Mouse (Mus musculus) spleen, embryonic (tissue): Measurements from ENCODE around the gene Slc35e4.
"Not testable (repeated sequence)": the region's sequence is repeated elsewhere in the genome, so short reads cannot be mapped to it uniquely, and the experiment has no call there.

Experiments used
- CTCF ChIA-PET: fragments of 350-600 bp; sonication (Branson Sonifier 250); formaldehyde crosslinking; loops from one replicate; lab custom pipeline; 2022; lab: Charles Lee

Slc35e4 gene

DNA sequence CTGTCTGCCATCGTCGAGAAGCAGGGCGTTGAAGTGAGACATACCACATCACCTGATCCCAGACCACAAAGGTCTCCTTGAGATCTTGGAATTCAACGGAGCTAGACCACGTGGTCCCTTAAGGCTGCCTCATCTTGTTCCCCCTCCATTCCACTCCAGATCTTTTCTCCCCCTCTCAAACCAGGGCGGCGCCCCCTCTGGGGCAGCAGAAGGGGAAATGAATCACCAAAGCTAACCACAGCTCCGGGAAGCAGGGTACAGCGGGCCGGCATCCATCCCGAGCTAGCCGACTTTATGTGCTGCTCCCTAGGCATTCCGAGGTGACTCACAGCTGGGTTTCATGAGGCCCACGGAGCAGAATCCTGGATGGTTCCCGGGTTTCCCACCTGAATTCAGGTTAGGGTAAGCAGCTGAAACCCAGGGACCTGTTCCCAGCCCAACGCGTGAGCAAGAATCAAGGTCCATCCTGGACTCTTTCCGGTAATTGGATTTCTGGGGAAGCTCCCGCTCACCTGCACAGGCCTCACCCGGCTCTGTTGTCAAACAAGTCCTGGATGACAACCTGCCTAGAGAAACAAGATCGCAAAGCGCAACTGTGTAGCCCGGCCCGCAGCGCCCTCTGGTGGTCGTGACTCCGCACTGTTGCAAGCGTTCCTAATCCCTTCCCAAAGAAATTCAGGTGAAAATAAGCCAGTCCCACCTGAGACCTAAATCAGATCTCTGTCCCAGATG lies at the start of gene Slc35e4:
Slc35e4 (minus strand) TSS at position 556 of the 732 bp plus-strand sequence.
- CTCF ChIA-PET: no interaction called here

DNA sequence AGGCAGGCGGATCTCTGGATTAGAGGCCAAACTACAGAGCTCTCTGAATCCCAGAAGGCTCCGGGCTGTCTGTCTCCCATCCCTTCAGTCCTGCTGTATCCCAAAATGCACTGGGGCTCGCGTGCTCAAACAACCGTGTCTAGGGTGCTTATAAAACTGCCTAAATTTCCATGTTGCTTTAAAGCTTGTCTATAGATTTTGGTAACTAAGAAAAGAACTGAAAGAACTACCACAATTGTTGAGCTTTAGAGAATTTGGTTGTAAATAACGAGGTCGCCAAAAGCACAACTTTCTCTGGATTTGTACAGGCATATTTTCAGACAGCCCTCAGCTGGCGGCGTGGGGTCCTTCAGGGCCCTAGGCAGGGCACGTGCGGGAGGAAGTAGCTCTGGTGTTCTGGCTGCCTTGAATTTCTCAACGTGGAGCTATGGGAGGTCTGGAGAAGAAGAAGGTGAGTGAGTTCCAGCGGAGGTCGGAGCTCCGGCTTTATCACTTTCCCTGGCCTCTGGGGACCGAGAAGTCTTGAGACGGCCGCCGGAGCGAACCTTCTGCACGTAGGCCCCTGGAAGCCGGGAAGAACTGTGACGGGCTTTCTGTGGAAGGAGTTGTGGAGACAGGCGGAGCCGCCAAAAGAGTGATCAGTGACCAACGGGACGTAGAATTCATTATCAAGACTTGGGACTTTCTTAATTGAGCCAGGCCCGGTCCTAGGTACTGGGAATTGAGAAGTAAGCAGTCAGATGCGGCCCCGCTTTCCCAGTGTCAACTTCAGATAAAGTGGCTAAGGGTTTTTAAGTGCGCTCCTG lies 49.3 kb upstream of the Slc35e4 start, which contains the start of gene Pes1:
Pes1 (plus strand) TSS at position 366 of the 806 bp plus-strand sequence.
- CTCF ChIA-PET: no interaction called here

DNA sequence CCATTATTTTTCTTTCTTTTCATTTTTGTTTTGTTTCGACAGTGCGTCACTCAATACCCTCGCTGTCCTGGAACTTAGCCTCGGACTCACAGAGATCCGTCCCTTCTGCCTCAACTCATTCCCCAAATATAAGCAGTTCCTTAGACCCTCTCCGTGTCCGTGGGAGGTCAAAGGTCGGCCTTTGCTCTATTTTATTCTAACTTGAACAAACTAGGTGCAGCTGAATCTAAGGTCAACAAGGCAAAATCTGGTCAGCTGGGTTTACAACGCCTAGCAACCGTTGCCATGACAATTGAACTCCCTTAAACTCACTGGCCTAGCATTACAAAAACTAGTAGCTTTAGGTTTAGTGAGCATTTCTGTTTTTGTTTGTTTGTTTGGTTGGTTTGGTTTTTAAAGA lies 48.7 kb upstream of the Slc35e4 start:
- CTCF ChIA-PET: no interaction called here

DNA sequence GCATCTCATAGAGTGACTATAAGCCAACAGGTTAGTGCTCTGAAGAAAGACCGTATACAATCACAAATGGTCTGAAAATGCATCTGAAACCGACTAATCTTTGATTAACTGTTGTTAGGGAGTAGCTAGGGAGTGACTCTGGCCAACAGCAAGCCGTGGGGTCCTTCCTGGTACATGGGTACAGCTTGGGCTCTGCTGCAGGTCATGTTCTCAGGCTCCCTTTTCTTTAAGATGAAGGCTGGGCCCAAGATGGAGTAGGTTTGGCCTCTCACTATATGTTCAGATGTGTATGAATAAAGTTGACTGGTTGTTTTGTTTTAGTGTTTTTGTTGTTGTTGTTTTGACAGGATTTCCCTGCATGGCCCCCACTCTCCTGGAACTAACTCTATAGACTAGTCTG lies 47.3 kb upstream of the Slc35e4 start:
- CTCF ChIA-PET: no interaction called here

DNA sequence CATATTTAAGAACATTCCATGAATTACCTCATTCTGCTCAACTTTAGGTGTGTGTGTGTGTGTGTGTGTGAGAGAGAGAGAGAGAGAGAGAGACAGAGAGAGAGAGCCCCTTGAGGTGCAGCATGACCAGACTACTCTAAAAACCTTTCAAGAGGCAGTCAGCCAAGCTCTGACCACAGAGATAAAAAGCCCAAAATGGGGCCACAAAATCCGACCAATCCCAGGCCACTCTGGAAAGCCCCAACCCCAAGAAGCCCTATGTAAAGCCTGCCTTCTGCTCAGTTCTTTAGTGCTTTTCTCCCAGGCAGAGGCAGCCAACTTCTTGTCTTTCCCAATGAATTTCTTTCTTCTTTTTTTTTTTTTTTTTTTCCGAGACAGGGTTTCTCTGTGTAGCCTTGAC lies 46.4 kb upstream of the Slc35e4 start:
- CTCF ChIA-PET: no interaction called here

DNA sequence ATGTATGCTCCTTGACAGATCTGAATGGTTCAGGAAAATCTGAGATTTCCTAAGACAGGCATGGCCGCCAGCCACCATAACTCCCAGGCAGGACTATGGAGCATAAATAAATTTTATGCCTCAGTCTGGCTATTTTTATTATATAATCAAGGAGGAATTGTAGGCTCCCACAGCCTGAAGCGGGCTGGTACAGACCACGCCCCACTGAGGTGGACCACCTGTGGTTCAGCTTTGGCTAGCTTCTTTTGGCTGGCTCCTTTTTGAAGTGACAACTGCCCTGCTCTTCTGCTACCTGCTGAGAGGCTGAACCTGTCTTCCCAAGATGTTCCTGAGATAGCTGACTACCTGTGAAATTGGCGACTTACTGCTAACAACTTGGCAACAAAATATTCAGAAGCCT lies 40.9 kb upstream of the Slc35e4 start:
- CTCF ChIA-PET: not testable (repeated sequence)

DNA sequence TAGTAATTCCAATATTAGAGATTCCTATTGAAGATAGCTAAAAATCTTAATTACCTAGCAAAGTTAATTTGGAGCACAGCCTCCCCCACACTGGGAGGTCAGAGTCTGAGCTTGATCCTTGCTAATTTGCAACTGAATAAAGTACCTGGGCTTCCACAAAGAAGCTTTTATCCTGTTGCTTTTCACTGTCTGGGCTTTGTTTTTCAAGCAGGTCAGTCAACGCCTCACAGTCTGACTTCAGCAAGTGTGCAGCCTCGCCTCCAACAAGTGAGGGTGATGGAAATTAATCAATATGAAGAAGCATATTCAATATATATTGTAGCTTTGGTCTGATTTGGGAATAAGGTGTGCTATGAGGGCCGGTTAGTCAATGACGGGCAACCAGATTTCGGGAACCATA lies 40.4 kb upstream of the Slc35e4 start:
- CTCF ChIA-PET: not testable (repeated sequence)

DNA sequence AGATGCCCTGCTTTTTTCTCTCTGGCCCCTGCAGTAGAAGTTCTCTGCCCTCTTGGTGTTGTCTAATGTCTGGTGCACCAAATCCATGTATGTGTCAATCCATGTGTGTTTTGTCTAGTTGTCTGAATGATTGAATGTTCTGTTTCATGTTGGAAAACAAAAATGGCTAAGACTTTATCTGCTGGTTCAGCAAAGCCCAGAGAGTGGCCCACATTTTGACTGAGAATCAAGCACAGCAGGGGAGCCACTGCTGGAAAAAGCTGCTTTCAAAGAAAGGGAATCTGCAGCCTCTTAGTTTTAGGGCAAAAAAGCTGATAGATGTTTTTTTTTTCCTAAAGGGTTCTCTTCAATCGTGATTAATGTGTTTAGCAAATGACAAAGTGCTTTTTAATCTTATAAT lies 31.9 kb upstream of the Slc35e4 start:
- CTCF ChIA-PET: no interaction called here

DNA sequence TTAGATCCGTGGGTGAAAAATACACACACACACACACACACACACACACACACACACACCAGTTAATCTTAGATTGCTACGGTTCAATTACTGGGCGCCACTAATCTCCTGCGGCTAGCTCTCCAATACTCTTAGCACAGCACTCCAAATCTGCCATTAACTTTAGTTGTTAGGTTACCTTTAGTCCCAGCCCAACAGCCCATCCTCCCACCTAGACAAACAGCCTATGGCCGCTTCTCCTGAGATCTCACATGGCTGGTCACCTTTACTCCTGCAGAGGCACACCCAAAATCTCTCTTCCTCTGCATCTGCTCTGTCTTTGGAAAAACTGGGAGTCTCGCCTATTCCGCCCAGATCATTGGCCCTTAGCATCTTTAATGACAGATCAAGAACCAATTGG lies 26.9 kb upstream of the Slc35e4 start:
- CTCF ChIA-PET: no interaction called here

DNA sequence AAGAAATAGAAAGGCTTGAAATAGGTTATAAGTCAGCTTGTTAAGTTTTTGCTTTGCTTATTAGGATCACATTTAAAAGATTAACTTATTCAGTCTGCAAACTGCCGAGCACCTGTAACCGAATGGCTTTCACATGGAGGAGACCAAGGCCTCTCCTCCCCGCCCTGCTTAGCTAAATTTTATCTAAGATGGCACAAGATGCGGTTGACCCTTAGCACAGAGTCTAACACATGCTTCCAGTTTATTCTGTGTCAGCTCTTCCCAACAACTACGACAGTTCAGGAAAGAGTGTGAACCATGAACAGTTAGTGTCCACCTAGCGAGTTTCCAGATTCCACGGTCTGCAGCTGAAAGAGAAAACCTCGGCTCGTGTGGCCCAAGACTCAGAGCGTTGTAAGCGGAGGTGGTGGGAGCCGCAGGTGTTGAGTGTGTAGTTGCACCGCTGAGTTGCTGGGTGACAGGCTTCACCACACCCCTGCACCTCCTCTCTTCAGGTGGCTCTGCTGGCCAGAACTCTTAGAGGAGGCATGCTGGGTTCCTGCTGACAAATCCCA lies 22.9 kb upstream of the Slc35e4 start:
- CTCF ChIA-PET: no interaction called here

DNA sequence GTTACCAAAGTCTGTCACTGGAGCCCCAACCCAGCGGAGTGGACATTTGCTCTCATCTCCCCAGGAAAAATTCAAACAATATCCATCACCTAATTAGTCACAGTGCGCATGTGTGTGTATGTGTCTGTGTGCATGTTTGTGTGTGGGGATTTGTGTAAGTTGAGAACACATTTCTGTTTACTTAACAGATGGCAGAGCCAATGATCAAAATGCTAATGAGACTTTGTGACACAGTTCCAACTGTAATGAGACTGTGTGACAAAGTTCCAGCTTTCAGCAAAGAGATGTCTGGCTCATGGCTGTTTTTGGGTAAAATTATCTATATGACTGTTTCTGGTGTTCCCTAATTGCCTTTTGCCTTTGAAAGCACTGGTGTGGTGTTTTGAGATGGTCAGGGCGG lies 21.9 kb upstream of the Slc35e4 start:
- CTCF ChIA-PET: no interaction called here

DNA sequence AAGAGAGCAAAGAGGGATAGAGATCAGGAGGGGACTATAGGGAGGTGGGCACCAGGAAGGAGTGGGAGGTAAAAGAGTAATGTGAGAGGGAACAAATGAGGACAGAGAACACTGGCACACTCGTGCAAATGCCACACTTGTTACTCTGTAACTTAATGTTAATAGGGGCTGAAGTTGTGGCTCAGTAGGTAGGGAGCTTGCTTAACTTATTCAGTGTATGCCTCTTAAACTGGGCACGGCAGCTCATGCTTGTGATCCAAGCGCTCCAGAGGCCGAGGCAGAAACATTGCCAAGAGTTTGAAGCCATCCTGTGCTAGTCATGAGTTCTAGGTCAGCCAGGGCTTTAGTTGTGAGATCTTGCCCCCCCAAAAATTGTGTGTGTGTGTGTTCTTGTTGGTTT lies 20.7 kb upstream of the Slc35e4 start:
- CTCF ChIA-PET: no interaction called here

DNA sequence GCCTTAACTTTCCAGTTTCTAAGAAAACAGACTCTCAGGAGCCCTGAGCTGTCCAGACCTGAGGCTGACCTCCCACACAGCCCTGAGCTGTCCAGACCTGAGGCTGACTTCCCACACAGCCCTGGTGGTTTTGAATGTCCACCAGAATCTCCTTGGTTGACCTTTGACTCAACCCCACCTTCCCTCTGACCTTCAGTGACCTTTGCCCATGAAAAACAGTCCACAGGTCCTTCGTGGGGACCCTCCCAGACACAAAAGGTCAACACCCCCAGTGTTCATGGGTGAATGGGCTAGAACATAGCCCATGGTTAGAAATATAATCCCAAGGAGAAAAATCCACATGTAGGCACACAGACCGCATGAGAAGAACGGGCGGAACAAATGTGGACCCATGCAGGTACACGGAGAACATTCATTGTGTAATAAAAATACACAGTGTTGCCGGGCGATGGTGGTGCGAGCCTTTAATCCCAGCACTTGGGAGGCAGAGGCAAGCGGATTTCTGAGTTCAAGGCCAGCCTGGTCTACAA lies 19.4 kb upstream of the Slc35e4 start:
- CTCF ChIA-PET: no interaction called here

DNA sequence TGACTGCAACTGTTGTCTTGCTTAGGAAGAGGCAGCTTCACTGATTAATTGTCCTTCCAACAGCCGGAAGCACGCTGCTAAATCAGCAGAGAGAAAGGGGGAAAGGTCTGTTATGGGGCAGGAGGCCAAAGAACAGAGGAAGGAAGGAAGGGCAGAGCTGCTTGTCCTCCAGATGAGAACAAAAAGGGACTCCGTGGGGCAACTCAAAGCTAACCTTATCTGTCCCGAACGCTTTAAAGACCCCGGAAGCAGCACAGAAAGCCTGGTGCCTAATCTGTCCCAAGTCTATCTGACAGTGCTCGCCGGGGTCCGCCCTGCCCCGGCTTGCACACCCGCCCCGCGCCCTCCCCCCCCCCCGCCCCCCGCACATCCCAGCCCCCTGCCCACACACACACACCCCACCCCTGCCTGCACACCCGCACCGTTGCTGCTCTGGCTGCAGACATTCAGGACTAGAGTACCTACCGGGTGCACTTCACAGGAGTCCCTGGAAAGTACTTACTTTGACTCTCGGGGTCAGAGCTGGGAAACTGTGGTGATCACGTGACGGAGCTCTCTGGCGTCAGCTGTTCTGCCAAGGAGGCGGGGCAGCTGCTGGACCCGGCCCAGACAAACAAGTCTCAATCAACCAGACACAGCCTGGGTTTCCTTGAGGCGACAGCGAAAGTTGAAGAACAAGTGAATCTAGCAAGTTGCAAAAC lies 17.2 kb upstream of the Slc35e4 start, which contains the start of gene Tcn2:
Tcn2 (minus strand) TSS at position 649 of the 701 bp plus-strand sequence.
- CTCF ChIA-PET: interaction anchor here (1.7 kb wide), 1 partner anchor 10 kb away, joined by 4 read pairs; no protein-coding TSS in a partner anchor

DNA sequence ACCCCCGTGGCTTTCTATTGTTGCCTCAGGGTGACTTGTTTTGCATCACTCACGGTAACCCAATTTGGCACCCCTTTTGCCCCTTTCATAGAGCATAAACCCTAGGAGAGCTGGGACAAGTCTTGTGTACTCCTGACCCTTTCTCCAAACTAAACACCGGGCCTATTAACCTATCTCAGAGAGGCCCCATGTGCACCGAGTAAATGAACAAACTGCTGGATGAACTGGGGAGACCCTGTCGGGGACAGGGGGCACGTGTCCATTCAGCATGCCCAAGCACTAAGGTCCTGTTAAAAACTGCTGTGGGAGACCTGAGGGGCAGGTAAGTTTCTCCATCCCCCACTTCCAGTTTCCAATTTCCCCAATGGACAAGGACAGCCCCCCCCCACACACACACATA lies 16.5 kb upstream of the Slc35e4 start:
- CTCF ChIA-PET: interaction anchor here (1.7 kb wide), 1 partner anchor 10 kb away, joined by 4 read pairs; no protein-coding TSS in a partner anchor

DNA sequence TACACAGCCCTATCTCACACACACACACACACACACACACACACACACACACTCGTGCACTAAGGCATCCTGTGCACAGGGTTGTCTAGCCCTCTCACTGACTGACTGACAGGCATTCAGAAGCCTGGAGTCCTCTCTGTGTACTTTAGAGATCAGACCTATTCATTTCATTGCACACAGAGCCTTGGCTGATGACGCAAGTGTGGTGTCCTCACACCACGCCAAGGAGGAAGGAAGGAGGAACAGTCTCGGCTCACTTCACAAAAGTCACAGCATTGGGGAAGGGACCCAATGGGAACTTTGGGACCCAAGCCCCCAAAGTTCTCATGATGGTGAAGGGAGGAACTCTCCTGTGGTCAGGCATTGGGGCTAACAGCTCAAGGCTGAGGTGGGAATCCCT lies 15.6 kb upstream of the Slc35e4 start:
- CTCF ChIA-PET: no interaction called here

DNA sequence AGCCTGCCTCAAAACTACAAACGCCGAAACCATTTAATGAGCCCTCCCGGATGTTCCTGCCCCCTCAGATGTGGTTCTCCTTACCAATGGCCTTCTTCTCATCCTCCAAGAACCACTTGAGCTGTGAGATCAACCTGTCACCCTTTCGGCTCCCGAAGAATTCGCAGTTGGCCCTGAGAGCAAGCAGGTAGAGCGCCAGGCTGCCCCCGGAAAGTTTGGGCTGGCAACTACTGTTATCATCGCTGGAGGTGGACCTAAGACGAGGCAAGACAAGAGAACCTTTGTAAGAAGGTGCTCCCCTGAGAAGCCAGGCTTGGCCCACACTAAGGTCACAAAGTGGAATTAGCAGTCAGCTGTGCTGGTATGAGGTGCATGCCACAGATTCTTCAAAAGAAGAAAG lies 11.5 kb upstream of the Slc35e4 start:
- CTCF ChIA-PET: interaction anchor here (0.6 kb wide), 1 partner anchor 23 kb away, joined by 3 read pairs; no protein-coding TSS in a partner anchor

DNA sequence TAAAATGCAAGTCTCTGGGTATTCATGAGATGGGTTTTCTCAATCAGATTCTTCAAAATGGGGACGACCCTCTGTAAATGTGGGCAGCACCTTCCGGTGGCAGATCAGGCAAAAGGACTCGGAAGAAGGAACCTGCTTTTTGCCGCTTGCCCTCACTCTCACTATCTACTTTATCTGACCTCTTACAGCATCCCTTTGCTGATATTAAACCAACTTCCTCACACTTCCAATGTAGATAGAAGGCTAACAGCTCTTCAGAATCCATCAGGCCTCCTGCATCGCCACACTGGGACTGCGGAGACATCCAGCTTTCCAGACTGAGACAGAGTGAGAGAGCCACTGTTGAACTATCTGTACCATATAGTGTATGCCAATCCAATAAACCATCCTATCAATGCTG lies 8.3 kb upstream of the Slc35e4 start:
- CTCF ChIA-PET: no interaction called here

DNA sequence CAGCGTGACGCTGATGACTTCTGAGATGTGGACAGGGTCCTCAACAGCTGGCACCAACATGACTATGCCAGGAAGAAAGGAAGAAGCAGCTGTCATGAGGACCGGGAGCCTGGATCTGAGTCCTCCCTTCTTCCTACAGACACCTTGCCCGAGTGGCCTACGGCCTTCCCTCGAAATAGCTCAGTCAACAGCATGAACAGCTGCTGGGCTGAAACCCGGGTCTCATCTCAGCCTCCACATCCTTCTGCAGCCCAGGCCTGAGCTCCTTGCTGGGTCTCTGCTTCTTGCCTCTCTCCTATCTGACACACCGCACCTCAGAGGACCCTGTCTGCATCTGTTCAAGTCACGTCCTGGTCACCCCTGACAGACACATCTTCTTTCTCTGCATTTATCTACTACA lies 7.7 kb upstream of the Slc35e4 start:
- CTCF ChIA-PET: interaction anchor here (0.5 to 1.1 kb wide), 3 partner anchors 10 to 275 kb away, joined by 3 to 12 read pairs (median 4); partner anchors contain the start of gene Tcn2

DNA sequence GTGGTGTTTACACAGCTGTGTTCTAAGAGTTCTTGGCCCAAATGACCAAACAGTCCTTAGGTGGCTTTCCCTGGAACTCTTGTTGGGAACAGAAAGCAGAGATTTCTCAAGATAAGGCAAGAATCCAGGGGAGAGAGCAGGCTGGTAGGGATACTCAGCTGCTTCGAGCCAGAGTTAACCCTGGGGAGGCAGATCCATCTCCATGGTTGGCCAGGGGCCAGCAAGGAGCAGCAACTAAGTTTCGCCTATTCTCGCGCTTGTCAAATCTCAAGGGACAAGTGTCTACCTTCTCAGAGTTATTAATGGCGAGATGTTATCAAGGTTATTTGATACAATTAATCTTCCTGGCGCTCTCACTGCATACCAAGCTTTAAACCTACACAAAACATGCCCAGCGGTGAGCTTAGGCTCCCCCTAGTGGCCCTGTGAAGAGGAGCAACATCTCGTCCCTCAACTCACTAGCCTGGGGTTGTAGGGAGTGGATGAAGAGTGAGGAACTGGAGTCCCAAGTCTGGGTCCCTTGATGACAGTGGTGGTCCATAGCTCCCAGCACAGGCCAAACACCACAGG lies 6.9 kb upstream of the Slc35e4 start:
- CTCF ChIA-PET: interaction anchor here (0.5 to 1.1 kb wide), 2 partner anchors 10 to 85 kb away, joined by 3 to 4 read pairs; partner anchors contain the start of gene Tcn2

DNA sequence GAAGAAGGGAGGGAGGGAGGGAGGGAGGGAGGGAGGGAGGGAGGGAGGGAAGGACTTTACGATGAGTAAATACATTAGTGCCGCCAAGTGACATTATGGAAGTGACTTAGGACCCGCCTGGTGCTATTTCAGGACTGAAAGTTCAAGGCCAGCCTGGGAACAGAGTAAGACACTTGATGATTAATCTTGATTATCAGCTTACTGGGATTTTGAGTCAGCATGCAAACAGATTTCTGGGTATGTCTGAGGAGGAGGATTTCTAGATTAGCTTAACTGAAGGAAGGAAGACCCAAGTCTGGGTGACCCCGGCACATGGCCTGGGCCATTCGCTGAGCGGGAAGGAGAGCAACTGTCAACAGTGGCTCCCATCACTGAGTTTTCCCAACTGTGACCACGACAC lies 6.0 kb upstream of the Slc35e4 start:
- CTCF ChIA-PET: interaction anchor here (0.6 kb wide), 1 partner anchor 233 kb away, joined by 3 read pairs; no protein-coding TSS in a partner anchor
